Mouse (Mus musculus) granulocyte monocyte progenitor cell, adult 5-6 weeks (primary cell): Measurements from ENCODE around the gene Prodh2. TPM values are rescaled to one million over a fixed set of nuclear protein-coding genes. Genes with fewer than 3 reads are reported as not detected.

Experiments
- total RNA-seq, 2 experiments: library from RNA; stranded (forward) in 1 of 2; stranded (reverse) in 1 of 2; fragments of 200-712, 200-1000 nt in 1 of 2; fragments of >200 nt in 1 of 2; fragmentation: Nextera tagmentation in 1 of 2; gene quantifications; 2 replicates each; pipeline ENCODE4 v1.2.3; 2014 to 2017

The Prodh2 gene
- total RNA-seq, 2 experiments from 2014 or later, result 2.2 TPM; not detected in 1

Other genes starting within 250 kb of the Prodh2 start
Only the 30 nearest of the 33 such genes appear.
- 21.6 and 29.4 TPM in 2 replicates for gene Wdr62, start 213.2 kb upstream of the Prodh2 start, total RNA-seq (2014; fragmentation: Nextera tagmentation)
- gene Wdr62, start 213.2 kb upstream of the Prodh2 start, total RNA-seq (2017), result 4.0 and 5.8 TPM in 2 replicates
- not detected in 2 replicates for gene Clip3, start 201.9 kb upstream of the Prodh2 start, total RNA-seq (2014; fragmentation: Nextera tagmentation)
- not detected in 2 replicates for gene Clip3, start 201.9 kb upstream of the Prodh2 start, total RNA-seq (2017)
- 32.6 and 33.3 TPM in 2 replicates for gene Alkbh6, start 184.9 kb upstream of the Prodh2 start, total RNA-seq (2014; fragmentation: Nextera tagmentation)
- 30.1 and 35.5 TPM in 2 replicates for gene Alkbh6, start 184.9 kb upstream of the Prodh2 start, total RNA-seq (2017)
- 6.3 and 8.7 TPM in 2 replicates for gene Syne4, start 178.8 kb upstream of the Prodh2 start, total RNA-seq (2014; fragmentation: Nextera tagmentation)
- 0.99 TPM in 1 of 2 replicates, not detected in the other for gene Syne4, start 178.8 kb upstream of the Prodh2 start, total RNA-seq (2017)
- gene E130208F15Rik, start 171.9 kb upstream of the Prodh2 start, total RNA-seq (2014; fragmentation: Nextera tagmentation), result 0.60 TPM in 1 of 2 replicates, not detected in the other
- 1.6 and 2.5 TPM in 2 replicates for gene E130208F15Rik, start 171.9 kb upstream of the Prodh2 start, total RNA-seq (2017)
- 10.5 and 11.8 TPM in 2 replicates for gene Sdhaf1, start 169.7 kb upstream of the Prodh2 start, total RNA-seq (2014; fragmentation: Nextera tagmentation)
- gene Sdhaf1, start 169.7 kb upstream of the Prodh2 start, total RNA-seq (2017), result 7.8 and 12.9 TPM in 2 replicates
- not detected in 2 replicates for gene Lrfn3, start 130.8 kb upstream of the Prodh2 start, total RNA-seq (2014; fragmentation: Nextera tagmentation)
- not detected in 2 replicates for gene Lrfn3, start 130.8 kb upstream of the Prodh2 start, total RNA-seq (2017)
- 665 and 703 TPM in 2 replicates for gene Tyrobp, start 79.9 kb upstream of the Prodh2 start, total RNA-seq (2014; fragmentation: Nextera tagmentation)
- gene Tyrobp, start 79.9 kb upstream of the Prodh2 start, total RNA-seq (2017), result 270 and 287 TPM in 2 replicates
- gene Hcst, start 73.8 kb upstream of the Prodh2 start, total RNA-seq (2014; fragmentation: Nextera tagmentation), result 64.6 and 70.7 TPM in 2 replicates
- 9.0 and 31.6 TPM in 2 replicates for gene Hcst, start 73.8 kb upstream of the Prodh2 start, total RNA-seq (2017)
- gene Nfkbid, start 71.9 kb upstream of the Prodh2 start, total RNA-seq (2014; fragmentation: Nextera tagmentation), result 16.0 and 16.3 TPM in 2 replicates
- gene Nfkbid, start 71.9 kb upstream of the Prodh2 start, total RNA-seq (2017), result 6.8 and 15.1 TPM in 2 replicates
- gene Aplp1, start 48.1 kb upstream of the Prodh2 start, total RNA-seq (2014; fragmentation: Nextera tagmentation), result not detected in 2 replicates
- gene Aplp1, start 48.1 kb upstream of the Prodh2 start, total RNA-seq (2017), result not detected in 2 replicates
- gene Kirrel2, start 35.9 kb upstream of the Prodh2 start, total RNA-seq (2014; fragmentation: Nextera tagmentation), result not detected in 2 replicates
- not detected in 2 replicates for gene Kirrel2, start 35.9 kb upstream of the Prodh2 start, total RNA-seq (2017)
- not detected in 2 replicates for gene Nphs1, start 35.3 kb upstream of the Prodh2 start, total RNA-seq (2014; fragmentation: Nextera tagmentation)
- gene Nphs1, start 35.3 kb upstream of the Prodh2 start, total RNA-seq (2017), result 0.56 and 0.57 TPM in 2 replicates
- 7.0 and 8.6 TPM in 2 replicates for gene Arhgap33, start 41.4 kb downstream of the Prodh2 start, total RNA-seq (2014; fragmentation: Nextera tagmentation)
- gene Arhgap33, start 41.4 kb downstream of the Prodh2 start, total RNA-seq (2017), result 3.7 and 3.8 TPM in 2 replicates
- gene Hspb6, start 58.6 kb downstream of the Prodh2 start, total RNA-seq (2014; fragmentation: Nextera tagmentation), result 3.8 and 14.9 TPM in 2 replicates
- 3.6 and 3.9 TPM in 2 replicates for gene Hspb6, start 58.6 kb downstream of the Prodh2 start, total RNA-seq (2017)
- 7.3 and 15.8 TPM in 2 replicates for gene Proser3, start 58.7 kb downstream of the Prodh2 start, total RNA-seq (2014; fragmentation: Nextera tagmentation)
- 2.8 and 9.2 TPM in 2 replicates for gene Proser3, start 58.7 kb downstream of the Prodh2 start, total RNA-seq (2017)
- 45.4 and 96.9 TPM in 2 replicates for gene Lin37, start 66.2 kb downstream of the Prodh2 start, total RNA-seq (2014; fragmentation: Nextera tagmentation)
- gene Lin37, start 66.2 kb downstream of the Prodh2 start, total RNA-seq (2017), result 23.5 and 25.3 TPM in 2 replicates
- gene U2af1l4, start 69.7 kb downstream of the Prodh2 start, total RNA-seq (2014; fragmentation: Nextera tagmentation), result 26.3 and 38.5 TPM in 2 replicates
- gene U2af1l4, start 69.7 kb downstream of the Prodh2 start, total RNA-seq (2017), result 58.6 and 87.2 TPM in 2 replicates
- gene Gm49396, start 69.7 kb downstream of the Prodh2 start, total RNA-seq (2014; fragmentation: Nextera tagmentation), result 5.2 and 12.5 TPM in 2 replicates
- 5.1 and 6.3 TPM in 2 replicates for gene Gm49396, start 69.7 kb downstream of the Prodh2 start, total RNA-seq (2017)
- gene Psenen, start 70.0 kb downstream of the Prodh2 start, total RNA-seq (2014; fragmentation: Nextera tagmentation), result 218 and 221 TPM in 2 replicates
- 156 and 184 TPM in 2 replicates for gene Psenen, start 70.0 kb downstream of the Prodh2 start, total RNA-seq (2017)
- gene Igflr1, start 71.8 kb downstream of the Prodh2 start, total RNA-seq (2014; fragmentation: Nextera tagmentation), result 4.9 and 10.6 TPM in 2 replicates
- gene Igflr1, start 71.8 kb downstream of the Prodh2 start, total RNA-seq (2017), result 0.34 TPM in 1 of 2 replicates, not detected in the other
- 48.1 and 64.3 TPM in 2 replicates for gene Kmt2b, start 95.1 kb downstream of the Prodh2 start, total RNA-seq (2014; fragmentation: Nextera tagmentation)
- 5.9 and 9.5 TPM in 2 replicates for gene Kmt2b, start 95.1 kb downstream of the Prodh2 start, total RNA-seq (2017)
- not detected in 2 replicates for gene Zbtb32, start 105.3 kb downstream of the Prodh2 start, total RNA-seq (2014; fragmentation: Nextera tagmentation)
- not detected in 2 replicates for gene Zbtb32, start 105.3 kb downstream of the Prodh2 start, total RNA-seq (2017)
- gene Upk1a, start 119.2 kb downstream of the Prodh2 start, total RNA-seq (2014; fragmentation: Nextera tagmentation), result 3.4 TPM in 1 of 2 replicates, not detected in the other
- gene Upk1a, start 119.2 kb downstream of the Prodh2 start, total RNA-seq (2017), result not detected in 2 replicates
- 436 and 560 TPM in 2 replicates for gene Cox6b1, start 132.5 kb downstream of the Prodh2 start, total RNA-seq (2014; fragmentation: Nextera tagmentation)
- 470 and 484 TPM in 2 replicates for gene Cox6b1, start 132.5 kb downstream of the Prodh2 start, total RNA-seq (2017)
- not detected in 2 replicates for gene Etv2, start 142.2 kb downstream of the Prodh2 start, total RNA-seq (2014; fragmentation: Nextera tagmentation)
- gene Etv2, start 142.2 kb downstream of the Prodh2 start, total RNA-seq (2017), result not detected in 2 replicates
- gene Rbm42, start 156.7 kb downstream of the Prodh2 start, total RNA-seq (2014; fragmentation: Nextera tagmentation), result 45.7 and 57.1 TPM in 2 replicates
- 38.3 and 48.0 TPM in 2 replicates for gene Rbm42, start 156.7 kb downstream of the Prodh2 start, total RNA-seq (2017)
- gene Haus5, start 171.4 kb downstream of the Prodh2 start, total RNA-seq (2014; fragmentation: Nextera tagmentation), result 39.1 and 43.7 TPM in 2 replicates
- 18.4 and 33.2 TPM in 2 replicates for gene Haus5, start 171.4 kb downstream of the Prodh2 start, total RNA-seq (2017)
- not detected in 2 replicates for gene Pmis2, start 178.0 kb downstream of the Prodh2 start, total RNA-seq (2014; fragmentation: Nextera tagmentation)
- not detected in 2 replicates for gene Pmis2, start 178.0 kb downstream of the Prodh2 start, total RNA-seq (2017)
- not detected in 2 replicates for gene 2200002J24Rik, start 205.3 kb downstream of the Prodh2 start, total RNA-seq (2014; fragmentation: Nextera tagmentation)
- gene 2200002J24Rik, start 205.3 kb downstream of the Prodh2 start, total RNA-seq (2017), result not detected in 2 replicates